Mouse (Mus musculus): ENCODE data around the gene Col2a1. TPM values are rescaled to one million over a fixed set of nuclear protein-coding genes. Genes with fewer than 3 reads are reported as not detected.

Col2a1 gene
- total RNA-seq, 4 experiments from 2014 or later, result 0.28 TPM; not detected in 3

- no peak for DNase-seq
These were observed 1.3 kb downstream of the Col2a1 start for GRCm38 (mm10) chr15:98002991-98003821.

GRCm38 (mm10) chr15:98002113-98002990 lies 2.1 kb downstream of the Col2a1 start:
- DNase-seq, result no peak

GRCm38 (mm10) chr15:98001321-98002112 lies 3.0 kb downstream of the Col2a1 start:
- DNase-seq, result no peak

GRCm38 (mm10) chr15:97999991-98000390 lies 4.5 kb downstream of the Col2a1 start:
- no peak for DNase-seq

DNA sequence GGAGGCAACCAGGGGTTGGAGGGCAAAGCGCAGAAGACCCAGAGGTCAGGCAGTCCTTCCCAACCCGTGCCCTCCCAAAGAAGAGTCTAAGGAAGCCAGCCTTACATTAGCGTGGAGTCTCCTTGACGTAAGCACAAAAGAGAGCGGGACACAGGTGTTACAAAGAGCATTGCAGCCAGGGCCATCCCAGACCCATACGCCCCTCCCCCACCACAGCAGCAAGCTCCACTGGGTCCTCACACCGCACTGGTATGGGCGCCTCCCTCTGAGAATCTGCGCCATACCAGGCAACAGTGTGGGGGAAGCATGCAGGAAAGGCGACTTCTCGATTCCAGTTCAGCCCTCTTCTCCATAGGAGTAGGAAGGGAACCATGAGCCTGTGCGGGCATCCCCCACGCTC lies 4.9 kb downstream of the Col2a1 start:
- DNase-seq, result no peak

GRCm38 (mm10) chr15:97996716-97997256 lies 7.7 kb downstream of the Col2a1 start:
- DNase-seq, result no peak

DNA sequence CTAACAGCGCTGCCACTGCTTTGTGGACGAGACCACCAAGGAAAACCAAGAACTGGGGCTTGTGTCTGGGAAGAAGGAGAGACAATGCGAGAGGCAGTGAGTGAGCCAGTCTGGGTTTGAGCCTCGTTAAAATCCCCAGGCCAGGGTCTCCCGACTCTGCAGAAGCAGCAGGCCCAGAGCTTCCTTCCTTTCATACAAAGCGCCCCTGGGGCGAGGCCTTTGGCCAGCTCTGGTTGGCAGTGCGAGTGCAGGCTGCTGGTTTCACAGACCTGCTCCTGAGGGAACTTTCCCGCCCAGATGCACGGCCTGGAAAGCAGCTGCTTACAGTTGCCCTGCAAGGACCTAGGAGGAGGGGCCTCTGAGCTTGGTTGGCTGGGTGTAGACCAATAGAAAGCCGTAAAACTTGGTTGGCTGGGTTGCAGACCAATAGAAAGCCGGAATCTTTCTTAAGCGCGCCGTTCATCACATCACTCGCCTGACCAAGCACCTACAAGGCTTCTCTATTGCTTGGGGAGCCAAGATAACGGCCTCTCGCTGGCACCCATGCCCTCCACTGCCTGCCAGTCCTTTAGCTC lies 11.7 kb downstream of the Col2a1 start:
- peak; percentile 55 for DNase-seq

DNA sequence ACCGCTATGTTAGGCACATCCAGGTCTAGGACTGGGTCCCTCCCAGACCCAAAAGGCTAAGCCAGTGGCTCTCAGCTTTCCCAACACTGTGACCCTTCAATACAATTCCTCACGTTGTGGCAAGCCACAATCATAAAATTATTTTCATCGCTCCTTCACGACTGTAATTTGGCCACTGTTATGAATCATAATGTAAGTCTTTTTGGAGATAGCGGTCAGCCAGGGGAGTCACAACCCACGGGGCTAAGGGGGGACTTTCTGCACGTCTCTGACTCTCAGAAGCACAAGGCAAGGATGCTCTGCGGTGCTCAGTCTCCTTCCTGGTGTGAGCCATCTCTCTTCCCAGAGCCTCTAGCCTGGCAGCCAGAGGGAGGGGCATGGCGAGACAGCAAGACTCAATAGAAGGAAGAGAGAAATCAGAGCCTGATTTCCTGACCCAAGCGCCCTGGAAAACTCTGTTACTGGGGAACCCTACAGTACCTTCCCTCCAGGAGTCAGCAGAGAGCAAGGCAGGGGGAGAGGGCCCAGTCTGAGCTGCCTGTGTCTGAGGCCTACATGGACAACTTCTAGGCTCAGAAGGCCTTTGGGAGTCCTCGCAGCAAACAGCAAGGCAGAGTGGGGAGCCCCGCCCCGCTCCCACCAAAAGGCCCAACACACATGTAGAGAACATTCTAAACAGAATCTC lies 12.3 kb downstream of the Col2a1 start:
- no peak for DNase-seq

GRCm38 (mm10) chr15:97991285-97991895 lies 13.1 kb downstream of the Col2a1 start:
- DNase-seq, result no peak

DNA sequence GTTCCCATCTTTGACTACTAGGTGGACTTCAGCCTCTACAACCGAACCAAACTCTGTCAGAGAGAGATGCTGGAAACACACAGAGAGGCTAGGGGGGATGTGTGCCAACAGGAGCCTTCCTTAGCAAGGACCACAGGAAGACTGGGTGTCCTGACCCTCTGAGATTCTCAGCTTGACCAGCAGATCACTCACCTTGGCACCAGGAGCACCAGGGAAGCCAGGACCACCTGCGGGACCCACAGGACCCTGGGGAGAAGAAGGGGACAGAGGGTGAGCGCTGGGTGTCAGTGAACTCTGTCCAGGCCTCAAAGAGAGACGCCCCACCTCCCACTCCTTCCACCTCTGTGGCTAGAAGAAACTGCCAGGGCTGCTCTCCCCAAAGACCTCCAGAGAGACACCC lies 13.8 kb downstream of the Col2a1 start:
- no peak for DNase-seq

DNA sequence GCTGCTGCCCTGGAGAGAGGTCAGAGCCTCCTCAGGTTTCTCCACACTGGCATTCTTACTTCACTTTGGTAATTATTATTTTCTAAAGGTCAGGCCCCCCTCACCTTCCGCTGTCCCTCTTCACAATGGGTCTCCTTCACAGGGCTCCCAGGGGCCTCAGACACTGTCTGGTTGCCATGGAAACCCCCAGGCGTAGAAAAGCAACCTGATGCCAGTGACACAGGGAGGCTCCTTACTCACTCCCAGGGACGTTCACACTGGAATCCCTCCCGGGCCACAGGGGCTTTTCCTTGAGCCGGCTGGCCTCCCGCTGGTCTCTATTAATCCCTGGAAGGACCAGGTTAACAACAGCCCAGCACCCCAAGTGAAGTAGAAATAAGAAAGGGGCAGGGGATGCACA lies 14.4 kb downstream of the Col2a1 start:
- DNase-seq, result no peak

GRCm38 (mm10) chr15:97989544-97989943 lies 15.0 kb downstream of the Col2a1 start:
- no peak for DNase-seq

GRCm38 (mm10) chr15:97981560-97981959 lies 22.9 kb downstream of the Col2a1 start:
- DNase-seq, result no peak

GRCm38 (mm10) chr15:97973248-97974005 lies 31.1 kb downstream of the Col2a1 start:
- DNase-seq, result no peak

- DNase-seq, result no peak
These were observed 31.9 kb downstream of the Col2a1 start for GRCm38 (mm10) chr15:97972580-97972979.

- DNase-seq, result no peak
These were observed 34.2 kb downstream of the Col2a1 start for GRCm38 (mm10) chr15:97970299-97970698.

- DNase-seq, result no peak
These were observed 39.0 kb downstream of the Col2a1 start for GRCm38 (mm10) chr15:97965311-97966045.

- DNase-seq, result no peak
These were observed 39.7 kb downstream of the Col2a1 start for GRCm38 (mm10) chr15:97964836-97965187.
